Mouse (Mus musculus) cerebellum, adult 2 months (tissue): ENCODE measurements at regions not wholly inside any gene's neighbourhood (a gene's known extent, or its start where the extent isn't known, plus 50 kb on each side); places are given as distances from the start of the nearest gene placed in this dataset.
"Not testable (repeated sequence)": the region's sequence is repeated elsewhere in the genome, so short reads cannot be mapped to it uniquely, and the experiment has no call there.

Experiments used
- DNase-seq, 2 experiments: peaks; one replicate each; pipeline ENCODE4 v3.0.0; 2021
- H3K27ac ChIP-seq: fragments of 200-500 bp; 2 replicates; pipeline ENCODE4 v1.5.1; 2012; ENCODE audit warnings: low read length, control low read depth, inconsistent platforms; ENCODE audit not compliant: insufficient read depth
- H3K27me3 ChIP-seq: fragments of 200-500 bp; 2 replicates; pipeline ENCODE4 v1.6.1; 2012; ENCODE audit warnings: inconsistent platforms, mild to moderate bottlenecking, low read length, moderate library complexity; ENCODE audit not compliant: control insufficient read depth, insufficient read depth
- H3K4me1 ChIP-seq: fragments of 200-500 bp; 2 replicates; pipeline ENCODE4 v1.6.1; 2011; ENCODE audit warnings: low read length; ENCODE audit not compliant: control insufficient read depth, insufficient read depth
- H3K4me3 ChIP-seq: fragments of 200-500 bp; replicated peaks from 2 replicates; pipeline ENCODE3; 2011; ENCODE audit warnings: mild to moderate bottlenecking, low read depth, low read length, control low read depth; ENCODE audit not compliant: insufficient read depth
- CTCF ChIP-seq: fragments of 200-500 bp; IDR thresholded peaks from 2 replicates; pipeline ENCODE4 v1.5.1; 2011; ENCODE audit warnings: low read depth, mild to moderate bottlenecking, control low read depth, low read length, moderate library complexity, borderline replicate concordance; ENCODE audit not compliant: insufficient read depth
- POLR2A ChIP-seq: fragments of 200-500 bp; IDR thresholded peaks from 2 replicates; pipeline ENCODE4 v1.6.1; 2011; ENCODE audit warnings: low read length, control low read depth, borderline replicate concordance; ENCODE audit not compliant: insufficient read depth
- WGBS: fragments of 180-500 bp; shearing (Covaris S2); methylation state at CpG from one replicate; pipeline ENCODE4 v1.1.7; 2018; 5-methylcytosine and 5-hydroxymethylcytosine counted together

DNA sequence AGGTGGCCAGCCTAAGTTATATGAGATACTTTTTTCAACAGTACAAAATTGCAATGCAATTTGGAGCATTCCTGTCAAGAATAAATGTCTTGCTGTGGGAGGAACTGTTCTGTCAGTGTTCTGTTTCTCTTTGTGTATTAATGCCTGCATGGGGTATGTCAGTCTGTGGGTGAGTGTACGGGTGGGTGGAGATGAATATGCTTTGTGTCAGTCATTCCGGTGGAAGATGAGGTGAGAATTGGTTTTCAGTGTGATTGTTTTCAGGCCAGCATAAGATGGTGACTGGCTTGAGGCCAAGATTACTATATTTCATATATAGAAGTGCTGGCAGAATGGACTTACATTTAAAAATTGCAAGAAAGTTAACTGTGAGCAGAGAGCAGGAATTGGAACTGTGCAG lies 184.0 kb downstream of the Frk start:
- no peak for DNase-seq
- Histone ChIP-seq H3K4me3 (no peak overlapping the region), H3K4me1 (no peaks in the 10 kb centered on the region), H3K27ac (no peak overlapping the region), H3K27me3 (no peaks in the 10 kb centered on the region)
- TF ChIP-seq POLR2A: no peak
- TF ChIP-seq CTCF: no peak
- WGBS: 17% methylated on average over 2 of the region's 2 CpGs

DNA sequence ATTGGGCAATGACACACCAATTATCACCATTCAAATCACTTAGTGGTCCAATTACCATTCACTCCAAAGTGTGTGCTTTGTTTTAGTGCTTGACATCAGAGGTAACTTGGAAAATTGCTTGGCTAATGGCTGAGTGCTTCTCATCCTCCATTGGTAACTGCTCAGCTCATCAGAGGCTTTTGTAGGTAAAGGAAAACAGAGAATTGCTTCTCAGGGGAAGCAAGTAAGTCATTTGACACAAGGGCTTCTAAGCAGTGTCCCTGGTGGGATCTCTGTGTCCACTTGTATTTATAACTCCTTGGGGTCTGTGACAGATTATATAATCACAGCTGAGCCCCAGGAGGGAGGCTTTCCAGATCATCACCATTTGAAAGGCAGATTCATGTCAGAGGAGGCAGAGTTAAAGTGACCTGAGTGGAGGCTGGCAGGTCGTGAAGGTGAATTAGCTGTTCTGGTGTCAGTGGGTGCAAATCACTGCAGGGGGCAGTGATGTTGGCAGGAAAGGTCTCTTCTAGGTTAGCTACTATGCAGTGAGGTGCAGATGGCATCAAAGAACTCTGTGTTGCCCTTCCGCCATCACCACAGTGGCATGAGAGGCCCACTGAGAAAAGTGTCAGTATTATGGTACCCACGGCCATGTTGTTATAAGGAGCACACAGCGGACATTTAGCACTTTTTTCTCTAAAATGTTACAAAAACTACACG lies 184.7 kb downstream of the Frk start:
- DNase-seq: no peak
- no peak overlapping the region for H3K4me3 ChIP-seq
- no peaks in the 10 kb centered on the region for H3K27me3 ChIP-seq
- 49% methylated on average over 5 of the region's 5 CpGs for WGBS
- no peak for TF ChIP-seq POLR2A
- no peak for TF ChIP-seq CTCF
- no peaks in the 10 kb centered on the region for H3K4me1 ChIP-seq
- no peak overlapping the region for H3K27ac ChIP-seq

DNA sequence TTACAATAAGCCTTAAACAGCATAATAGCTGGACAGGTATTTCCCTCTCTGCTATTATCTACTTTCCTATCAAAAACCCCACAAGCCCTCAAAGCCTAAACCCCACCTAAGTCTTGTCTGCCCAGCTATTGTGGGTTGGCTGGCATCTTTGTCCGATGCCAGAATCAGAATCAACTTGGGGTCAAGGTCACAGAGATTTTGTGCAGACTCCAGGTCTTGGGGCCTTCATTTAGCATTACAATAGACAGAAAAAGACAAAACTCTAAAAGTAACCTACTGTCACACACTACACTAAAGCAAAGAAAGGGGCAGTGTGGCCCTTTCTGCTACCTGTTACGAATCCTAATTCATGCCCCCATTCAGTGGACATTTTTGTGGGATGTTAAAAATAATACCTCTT lies 188.6 kb downstream of the Frk start:
- Histone ChIP-seq H3K27ac (no peak overlapping the region), H3K27me3 (no peaks in the 10 kb centered on the region)
- WGBS: 88% methylated on average over 2 of the region's 2 CpGs

DNA sequence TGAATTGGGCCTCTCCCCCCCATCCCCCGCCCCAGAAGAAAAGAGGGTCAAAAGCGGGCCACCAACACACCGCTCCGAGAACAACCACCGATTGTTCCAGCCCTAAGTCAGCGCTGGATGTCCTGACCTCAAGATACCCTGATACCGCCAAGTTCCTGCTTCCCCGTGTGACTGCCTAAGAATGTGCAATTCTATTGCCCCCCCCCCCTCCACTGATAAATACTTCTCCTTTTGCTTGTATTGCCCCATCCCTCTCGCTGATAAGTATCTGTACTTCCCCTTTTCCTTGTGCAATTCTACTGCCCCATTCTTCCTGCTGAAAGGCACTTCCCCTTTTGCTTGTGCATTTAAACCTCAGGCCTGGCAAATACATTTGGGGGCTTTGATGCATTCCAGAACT lies 216.2 kb downstream of the Frk start:
- H3K4me3 ChIP-seq, DNase-seq, H3K27ac ChIP-seq, H3K4me1 ChIP-seq, H3K27me3 ChIP-seq: not testable (repeated sequence)
- 88% methylated on average over 9 of the region's 9 CpGs for WGBS

More for the DNA sequence above, 188.6 kb downstream of the Frk start:
- DNase-seq: no peak
- TF ChIP-seq CTCF (no peak), POLR2A (no peak)
- H3K4me3 ChIP-seq: no peak overlapping the region
- no peaks in the 10 kb centered on the region for H3K4me1 ChIP-seq

DNA sequence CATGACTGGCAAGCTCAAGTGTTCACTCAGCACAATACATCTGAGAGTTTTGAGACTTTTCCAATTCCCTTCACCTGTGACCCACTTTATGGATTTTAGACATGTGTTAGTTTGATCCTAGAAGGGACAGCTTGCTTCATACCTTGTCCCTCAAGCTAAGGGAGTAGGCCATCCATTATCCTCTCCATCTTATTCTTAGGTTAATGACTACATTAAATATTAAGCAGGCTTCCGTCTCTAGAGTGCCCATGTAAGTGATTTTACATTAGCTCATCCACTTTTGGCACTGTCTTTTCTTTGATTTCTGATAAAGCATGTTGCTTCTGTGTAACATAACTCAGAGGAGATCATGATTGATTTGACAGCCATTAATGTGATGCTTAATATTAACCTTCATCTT lies 218.8 kb downstream of the Frk start:
- Histone ChIP-seq H3K27ac (no peak overlapping the region), H3K4me3 (no peak overlapping the region), H3K4me1 (no peaks in the 10 kb centered on the region), H3K27me3 (no peaks in the 10 kb centered on the region)
- DNase-seq: no peak
- no peak for TF ChIP-seq POLR2A
- no peak for TF ChIP-seq CTCF
- 85% methylated on average over 1 of the region's 1 CpGs for WGBS

DNA sequence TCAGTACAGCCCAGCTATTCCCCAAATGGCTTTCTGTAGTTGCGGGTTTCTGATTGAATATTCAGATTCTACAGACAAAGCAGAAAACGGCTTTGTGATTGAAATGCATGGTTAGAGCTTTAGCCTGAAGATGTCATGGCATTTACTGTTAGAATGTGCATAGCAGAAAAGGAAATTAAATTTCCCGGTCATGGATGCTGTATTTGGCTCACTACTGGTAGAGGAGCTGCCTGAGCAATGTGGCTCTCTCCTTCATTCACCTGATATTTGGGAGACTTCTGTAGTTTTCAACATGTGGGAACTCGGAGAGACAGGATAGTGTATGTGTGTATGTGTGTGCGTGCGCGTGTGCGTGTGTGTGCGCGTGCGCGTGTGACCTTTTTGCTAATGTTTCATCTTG lies 222.2 kb downstream of the Frk start:
- Histone ChIP-seq H3K27me3 (no peaks in the 10 kb centered on the region), H3K27ac (no peak overlapping the region), H3K4me3 (no peak overlapping the region), H3K4me1 (no peaks in the 10 kb centered on the region)
- TF ChIP-seq POLR2A: no peak
- no peak for TF ChIP-seq CTCF
- 87% methylated on average over 12 of the region's 12 CpGs for WGBS
- DNase-seq: no peak

DNA sequence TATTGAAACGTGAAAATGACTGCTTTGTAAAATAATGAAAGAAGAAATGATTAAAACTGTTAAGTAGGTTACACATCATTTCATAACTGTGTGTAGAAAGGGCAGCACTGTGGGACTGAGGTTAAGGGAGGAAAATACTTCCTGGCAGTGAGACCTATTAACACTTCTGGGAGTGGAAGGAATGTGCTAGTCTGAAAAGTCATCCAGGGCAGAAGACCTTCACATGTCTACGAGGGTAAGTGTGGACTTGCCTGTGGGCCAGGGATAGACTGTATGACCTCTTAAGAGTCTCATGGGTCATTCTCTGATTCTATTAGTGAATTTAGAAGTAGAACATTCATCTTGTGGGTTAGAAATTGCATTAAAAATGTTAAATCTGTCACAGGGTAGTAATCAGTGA lies 248.1 kb downstream of the Frk start:
- DNase-seq: no peak
- no peaks in the 10 kb centered on the region for H3K27me3 ChIP-seq
- TF ChIP-seq CTCF: no peak
- TF ChIP-seq POLR2A: no peak
- WGBS: 67% methylated on average over 2 of the region's 2 CpGs
- H3K4me1 ChIP-seq: no peaks in the 10 kb centered on the region
- H3K4me3 ChIP-seq: no peak overlapping the region
- no peak overlapping the region for H3K27ac ChIP-seq

DNA sequence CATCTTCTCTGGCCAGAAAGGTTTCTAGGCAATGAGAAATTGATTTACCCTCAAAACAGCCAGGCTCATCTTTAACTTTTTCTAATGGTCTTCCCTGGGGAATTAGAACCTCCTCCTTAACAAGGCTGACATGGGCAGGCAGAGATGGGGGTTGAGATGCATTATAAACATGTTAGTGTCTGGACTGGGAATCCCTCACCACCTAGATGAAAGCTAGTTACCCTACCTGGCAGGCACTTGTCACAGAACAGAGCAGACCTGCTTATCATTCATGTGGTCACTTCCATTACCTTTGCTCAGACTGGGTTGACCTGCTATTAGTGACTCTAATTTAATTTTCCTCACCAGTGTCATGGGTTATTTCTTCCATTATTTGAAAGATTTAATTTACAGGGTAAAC lies 279.2 kb downstream of the Frk start:
- no peak for DNase-seq
- H3K4me1 ChIP-seq: no peaks in the 10 kb centered on the region
- TF ChIP-seq POLR2A (no peak), CTCF (no peak)
- H3K27ac ChIP-seq: no peak overlapping the region
- H3K27me3 ChIP-seq: no peaks in the 10 kb centered on the region
- no peak overlapping the region for H3K4me3 ChIP-seq

DNA sequence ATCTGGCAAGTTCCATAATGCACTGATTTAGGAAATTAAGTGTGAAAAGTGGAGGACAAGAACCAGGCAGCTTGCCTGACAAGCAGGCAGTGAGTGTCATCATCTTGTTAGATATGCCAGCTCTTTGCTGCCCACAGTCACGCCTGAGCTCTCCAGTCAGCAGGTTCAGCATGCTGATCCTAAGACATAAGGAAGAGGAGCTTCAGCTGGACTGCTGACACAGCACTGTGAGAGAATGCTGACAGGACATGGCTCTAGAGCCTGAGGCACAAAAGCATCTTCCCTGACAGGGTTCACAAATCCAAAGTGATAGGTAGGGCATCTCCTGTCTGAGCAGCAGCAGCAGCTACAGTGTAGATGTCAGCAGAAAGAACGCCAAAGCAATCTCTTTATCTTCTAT lies 308.9 kb downstream of the Frk start:
- Histone ChIP-seq H3K27me3 (no peaks in the 10 kb centered on the region), H3K4me1 (no peaks in the 10 kb centered on the region), H3K4me3 (no peak overlapping the region), H3K27ac (no peak overlapping the region)
- WGBS: 40% methylated on average over 2 of the region's 2 CpGs
- no peak for TF ChIP-seq CTCF
- TF ChIP-seq POLR2A: no peak
- DNase-seq: no peak
